Mouse (Mus musculus) bone marrow, adult 2 months (tissue): ENCODE data around the gene Pitpnm3.

Experiments used
- CTCF ChIP-seq: fragments of 200-500 bp; IDR thresholded peaks from 2 replicates; pipeline ENCODE4 v1.5.1; 2011; ENCODE audit warnings: low read length, control low read depth; ENCODE audit not compliant: control insufficient read depth, insufficient read depth
- POLR2A ChIP-seq: fragments of 200-500 bp; IDR thresholded peaks from 2 replicates; pipeline ENCODE4 v1.6.1; 2011; ENCODE audit warnings: low read depth, mild to moderate bottlenecking, control low read depth, low read length, borderline replicate concordance; ENCODE audit not compliant: control insufficient read depth

DNA sequence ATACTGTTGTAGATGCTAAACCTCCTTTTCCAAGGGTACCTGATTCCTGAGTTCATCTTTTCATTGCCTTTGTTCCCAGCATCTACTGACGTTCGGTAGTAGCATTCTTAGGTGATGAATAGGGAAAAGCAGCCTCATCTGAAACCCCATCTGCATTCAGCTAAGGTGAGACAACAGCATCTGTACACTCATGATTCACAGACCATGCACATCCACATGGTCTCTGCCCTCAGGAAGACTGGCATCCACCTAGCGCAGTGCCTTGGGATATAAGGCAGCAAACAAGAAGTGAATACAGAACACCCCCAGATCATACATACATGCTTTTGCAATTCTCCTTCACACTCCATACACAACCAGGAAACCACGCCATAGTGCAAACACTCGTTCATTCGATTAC is 39.1 kb upstream of the Pitpnm3 start:
- TF ChIP-seq CTCF, result no peak
- TF ChIP-seq POLR2A, result no peak
